Mouse (Mus musculus) CH12.LX (cell line): ENCODE results near the gene Mrtfb. TPM values are rescaled to one million over a fixed set of nuclear protein-coding genes. Genes with fewer than 3 reads are reported as not detected.

Source experiments
- DNase-seq: peaks from one replicate; pipeline ENCODE4 v3.0.0-alpha.2; 2013; ENCODE audit errors: extremely low read depth
- H3K27ac ChIP-seq: 2 replicates; pipeline ENCODE4 v1.5.1; 2012; ENCODE audit warnings: low read depth, mild to moderate bottlenecking, control low read depth, moderate library complexity; ENCODE audit not compliant: insufficient read depth
- H3K27me3 ChIP-seq: replicated peaks from 2 replicates; pipeline ENCODE3; 2012; ENCODE audit warnings: inconsistent platforms
- H3K36me3 ChIP-seq, 2 experiments: replicated peaks in 1 of 2; 2 replicates each; pipeline versions ENCODE3 to v1.6.1; 2012; ENCODE audit warnings: inconsistent platforms in 1 of 2, low read length in 1 of 2, mild to moderate bottlenecking in 1 of 2, mixed read lengths in 1 of 2, moderate library complexity in 1 of 2; ENCODE audit not compliant: control insufficient read depth in 1 of 2, insufficient read depth in 1 of 2
- H3K4me1 ChIP-seq, 2 experiments: 2 replicates each; pipeline ENCODE4 v1.6.1; 2012; ENCODE audit warnings: inconsistent platforms in 1 of 2, moderate library complexity in 1 of 2; ENCODE audit not compliant: insufficient read depth in 2 of 2, control insufficient read depth in 1 of 2
- H3K4me2 ChIP-seq: 2 replicates; pipeline ENCODE4 v1.6.1; 2012; ENCODE audit warnings: low read depth, mild to moderate bottlenecking, control low read depth; ENCODE audit not compliant: poor library complexity, insufficient read depth, severe bottlenecking
- H3K4me3 ChIP-seq, 3 experiments: fragments of 150-350 bp in 1 of 3; sonication (generic) in 1 of 3; replicated peaks in 1 of 3; 2 replicates each; pipeline versions ENCODE3 to v1.5.1; 2011 to 2012; ENCODE audit warnings: low read depth in 2 of 3, low read length in 2 of 3, mild to moderate bottlenecking in 2 of 3, moderate library complexity in 2 of 3, control low read depth in 1 of 3, improper control_type of control experiment in 1 of 3, inconsistent platforms in 1 of 3, mixed read lengths in 1 of 3; ENCODE audit not compliant: poor library complexity in 1 of 3
- H3K79me2 ChIP-seq: replicated peaks from 2 replicates; pipeline ENCODE4 v1.6.1; 2012; ENCODE audit warnings: mild to moderate bottlenecking, moderate library complexity; ENCODE audit not compliant: control insufficient read depth, poor library complexity, insufficient read depth, severe bottlenecking; ENCODE audit errors: extremely low read depth
- H3K9ac ChIP-seq: 2 replicates; pipeline ENCODE4 v1.6.1; 2012; ENCODE audit warnings: low read depth, mild to moderate bottlenecking, control low read depth, moderate library complexity; ENCODE audit not compliant: insufficient read depth
- H3K9me3 ChIP-seq: replicated peaks from 2 replicates; pipeline ENCODE3; 2012; ENCODE audit warnings: low read length, inconsistent platforms, mixed read lengths
- BHLHE40 ChIP-seq: IDR thresholded peaks from 2 replicates; pipeline ENCODE4 v1.6.1; 2011; ENCODE audit warnings: mild to moderate bottlenecking, low read depth, low read length, improper control_type of control experiment
- CHD1 ChIP-seq: IDR thresholded peaks from 2 replicates; pipeline ENCODE4 v1.6.1; 2012; ENCODE audit warnings: low read depth, low read length, improper control_type of control experiment, inconsistent platforms
- E2F4 ChIP-seq: IDR thresholded peaks from 2 replicates; pipeline ENCODE4 v1.6.1; 2011; ENCODE audit warnings: low read depth, low read length, improper control_type of control experiment; ENCODE audit not compliant: insufficient replicate concordance
- ELF1 ChIP-seq: IDR thresholded peaks from 2 replicates; pipeline ENCODE4 v1.6.1; 2014; ENCODE audit warnings: low read depth, mild to moderate bottlenecking, inconsistent platforms, low read length, improper control_type of control experiment
- EP300 ChIP-seq: IDR thresholded peaks from 2 replicates; pipeline ENCODE4 v1.6.1; 2011; ENCODE audit warnings: low read length, improper control_type of control experiment
- GABPA ChIP-seq: IDR thresholded peaks from 2 replicates; pipeline ENCODE4 v1.6.1; 2012; ENCODE audit warnings: low read depth, low read length, improper control_type of control experiment, inconsistent platforms; ENCODE audit not compliant: insufficient replicate concordance
- HCFC1 ChIP-seq: IDR thresholded peaks from 2 replicates; pipeline ENCODE4 v1.6.1; 2012; ENCODE audit warnings: low read depth, mild to moderate bottlenecking, inconsistent platforms, low read length, improper control_type of control experiment
- IRF4 ChIP-seq: IDR thresholded peaks from 2 replicates; pipeline ENCODE4 v1.6.1; 2014; ENCODE audit warnings: low read depth, mild to moderate bottlenecking, inconsistent platforms, low read length, improper control_type of control experiment
- JUND ChIP-seq: conservative IDR thresholded peaks from 2 replicates; pipeline ENCODE4 v1.6.1; 2011; ENCODE audit warnings: low read depth, low read length, improper control_type of control experiment
- KAT2A ChIP-seq: IDR thresholded peaks from 2 replicates; pipeline ENCODE4 v1.6.1; 2012; ENCODE audit warnings: low read length, improper control_type of control experiment, inconsistent platforms; ENCODE audit not compliant: insufficient replicate concordance
- MAX ChIP-seq: IDR thresholded peaks from 2 replicates; pipeline ENCODE4 v1.6.1; 2011; ENCODE audit warnings: low read length, improper control_type of control experiment
- MAZ ChIP-seq: IDR thresholded peaks from 2 replicates; pipeline ENCODE4 v1.6.1; 2012; ENCODE audit warnings: low read depth, mild to moderate bottlenecking, inconsistent platforms, low read length, improper control_type of control experiment, moderate library complexity
- POLR2AphosphoS2 ChIP-seq: IDR thresholded peaks from 2 replicates; pipeline ENCODE4 v1.6.1; 2011; ENCODE audit warnings: low read depth, low read length, improper control_type of control experiment
- RAD21 ChIP-seq: IDR thresholded peaks from 2 replicates; pipeline ENCODE4 v1.6.1; 2011; ENCODE audit warnings: low read depth, mild to moderate bottlenecking, low read length, improper control_type of control experiment, moderate library complexity
- SIN3A ChIP-seq: IDR thresholded peaks from 2 replicates; pipeline ENCODE4 v1.6.1; 2012; ENCODE audit warnings: low read length, improper control_type of control experiment, inconsistent platforms
- SMC3 ChIP-seq: IDR thresholded peaks from 2 replicates; pipeline ENCODE4 v1.6.1; 2011; ENCODE audit warnings: low read depth, low read length, improper control_type of control experiment
- TBP ChIP-seq: conservative IDR thresholded peaks from 2 replicates; pipeline ENCODE4 v1.6.1; 2011; ENCODE audit warnings: low read depth, low read length, improper control_type of control experiment
- TCF12 ChIP-seq: IDR thresholded peaks from 2 replicates; pipeline ENCODE4 v1.6.1; 2014; ENCODE audit warnings: low read depth, mild to moderate bottlenecking, inconsistent platforms, low read length, improper control_type of control experiment
- USF1 ChIP-seq: IDR thresholded peaks from 2 replicates; pipeline ENCODE4 v1.6.1; 2014; ENCODE audit warnings: low read depth, mild to moderate bottlenecking, inconsistent platforms, low read length, improper control_type of control experiment
- USF2 ChIP-seq: conservative IDR thresholded peaks from 2 replicates; pipeline ENCODE4 v1.6.1; 2011; ENCODE audit warnings: low read depth, low read length, improper control_type of control experiment
- ZKSCAN1 ChIP-seq: IDR thresholded peaks from 2 replicates; pipeline ENCODE4 v1.6.1; 2012; ENCODE audit warnings: low read depth, inconsistent platforms, low read length, improper control_type of control experiment, borderline replicate concordance
- ZMIZ1 ChIP-seq: IDR thresholded peaks from 2 replicates; pipeline ENCODE4 v1.6.1; 2012; ENCODE audit warnings: low read depth, mild to moderate bottlenecking, inconsistent platforms, low read length, improper control_type of control experiment
- dilution Hi-C: fragments of 300-500 bp; cut with MboI; formaldehyde crosslinking; loops from 2 replicates; pipeline ENCODE4 v1.14.3; 2020; ENCODE audit warnings: low sequenced_read_pairs; ENCODE audit not compliant: extremely low pct_unique_long_range_greater_than_20kb, extremely low pct_ligation_motif_present
- in situ Hi-C: fragments of 300-500 bp; cut with MboI; formaldehyde crosslinking; loops from 3 replicates; pipeline ENCODE4 v1.14.3; 2019; ENCODE audit warnings: low sequenced_read_pairs, low pct_ligation_motif_present, low pct_unique_long_range_greater_than_20kb, mixed read lengths
- polyA plus RNA-seq: library from polyadenylated mRNA; unstranded; fragments of >175 nt; gene quantifications from 2 replicates; pipeline ENCODE4 v1.2.1, GENCODE M21; 2012; ENCODE audit warnings: low read depth; ENCODE audit not compliant: insufficient read length
- total RNA-seq, 2 experiments: library from RNA; depleted of rRNA; stranded (reverse); fragments of 300-350 nt in 1 of 2; fragments of >200 nt in 1 of 2; gene quantifications; 2 replicates each; pipeline ENCODE4 v1.2.3; 2012 to 2014

Mrtfb gene
- total and polyA plus RNA-seq, 3 experiments, result 3.2 to 9.4 (median 4.4) TPM

DNA sequence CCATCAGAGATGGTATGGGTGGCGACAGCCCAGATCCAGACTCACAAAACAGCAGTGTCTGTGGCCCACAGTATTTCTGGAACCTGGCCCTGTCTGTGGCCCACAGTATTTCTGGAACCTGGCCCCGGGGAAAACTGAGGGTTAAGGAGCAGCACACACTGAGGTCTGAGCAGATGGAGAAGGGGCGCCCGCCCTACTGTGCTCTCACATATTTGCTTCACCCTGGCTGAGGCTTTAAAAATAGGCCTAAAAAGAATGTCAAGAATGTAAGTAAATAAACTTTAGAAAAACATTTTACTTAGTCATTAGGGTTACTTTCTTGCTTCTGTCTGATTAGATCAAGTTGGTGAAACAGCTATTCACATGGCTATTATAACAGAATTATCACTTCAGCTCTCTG is 131.0 kb downstream of the Mrtfb start:
- no peaks in the 10 kb centered on the region for H3K4me1 ChIP-seq
- H3K9ac ChIP-seq, result no peak overlapping the region
- peaks cover 9 to 57% of the 10 kb centered on the region in 2 experiments for H3K36me3 ChIP-seq
- H3K27me3 ChIP-seq, result no peaks in the 10 kb centered on the region
- TF ChIP-seq SMC3 (no peak), ZMIZ1 (no peak), EP300 (no peak), USF2 (no peak), ELF1 (no peak), SIN3A (no peak), RAD21 (no peak), E2F4 (no peak), CHD1 (no peak), TCF12 (no peak), BHLHE40 (no peak), MAZ (no peak), IRF4 (no peak), TBP (no peak)
- TF ChIP-seq, all 38 proteins: peak for 0
- H3K9me3 ChIP-seq, result no peaks in the 10 kb centered on the region
- in situ Hi-C loops (no loop called here), dilution Hi-C loops (no loop called here)
- H3K4me2 ChIP-seq, result no peak overlapping the region
- H3K27ac ChIP-seq, result no peak overlapping the region
- DNase-seq, result no peak
- H3K4me3 ChIP-seq, result no peak overlapping the region
- no peaks in the 10 kb centered on the region for H3K79me2 ChIP-seq

DNA sequence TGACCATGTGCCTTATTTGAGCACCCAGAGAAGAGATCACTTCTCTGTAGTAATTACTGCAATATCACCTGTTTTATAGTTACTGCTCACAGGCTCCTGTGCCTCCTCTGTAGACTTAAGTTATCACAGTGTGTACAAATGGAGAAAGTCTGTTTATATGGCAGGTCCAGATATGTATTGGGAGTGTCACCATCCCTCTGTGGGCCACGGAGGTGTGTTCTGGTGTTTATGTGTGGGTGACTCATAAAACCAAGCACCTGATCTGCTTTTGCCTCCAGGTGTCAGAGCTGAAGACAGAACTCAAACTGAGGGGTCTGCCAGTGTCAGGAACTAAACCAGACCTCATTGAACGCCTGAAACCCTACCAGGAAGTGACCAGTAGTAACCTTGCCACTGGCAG is 144.1 kb downstream of the Mrtfb start:
- no peaks in the 10 kb centered on the region for H3K27me3 ChIP-seq
- no peak overlapping the region for H3K9ac ChIP-seq
- H3K4me2 ChIP-seq, result no peak overlapping the region
- dilution Hi-C loops, result no loop called here
- no peak for TF ChIP-seq POLR2AphosphoS2
- TF ChIP-seq, all 38 proteins: peak for 0
- no peaks in the 10 kb centered on the region for H3K79me2 ChIP-seq
- DNase-seq, result no peak
- H3K27ac ChIP-seq, result no peak overlapping the region
- no peaks in the 10 kb centered on the region for H3K9me3 ChIP-seq
- no peak overlapping the region for H3K4me3 ChIP-seq
- H3K36me3 ChIP-seq, result peaks cover 44 to 85% of the 10 kb centered on the region in 2 experiments
- no peaks in the 10 kb centered on the region for H3K4me1 ChIP-seq
- in situ Hi-C loops, result loop anchor here (10.0 kb wide), 2 partner anchors 256 to 286 kb away; no protein-coding TSS in a partner anchor

DNA sequence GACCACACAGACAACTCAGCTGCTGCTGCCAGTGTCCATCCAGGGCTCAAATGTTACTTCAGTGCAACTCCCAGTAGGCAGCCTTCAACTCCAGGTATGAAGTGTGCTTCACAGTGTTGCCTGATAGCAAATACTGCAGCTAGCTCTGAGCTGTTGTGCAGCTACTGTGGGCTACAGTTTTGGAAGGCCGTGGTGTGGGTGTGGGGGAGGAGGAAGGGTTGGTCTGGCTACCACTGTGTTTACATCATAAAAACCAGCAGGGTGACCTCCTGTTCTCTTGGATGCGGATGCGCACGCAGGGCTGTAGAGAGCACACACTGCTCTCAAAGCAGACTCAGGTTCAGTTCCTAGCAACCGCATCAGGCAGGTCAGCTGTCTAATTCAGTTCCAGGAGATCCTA is 145.3 kb downstream of the Mrtfb start:
- H3K36me3 ChIP-seq, result peaks cover 45 to 85% of the 10 kb centered on the region in 2 experiments
- dilution Hi-C loops, result no loop called here

More for the DNA sequence above, 145.3 kb downstream of the Mrtfb start:
- Histone ChIP-seq H3K27me3 (no peaks in the 10 kb centered on the region), H3K4me1 (no peaks in the 10 kb centered on the region), H3K27ac (no peak overlapping the region), H3K9me3 (no peaks in the 10 kb centered on the region), H3K4me2 (no peak overlapping the region), H3K9ac (no peak overlapping the region), H3K79me2 (no peaks in the 10 kb centered on the region), H3K4me3 (no peak overlapping the region)
- no peak for DNase-seq
- TF ChIP-seq HCFC1 (no peak), ZMIZ1 (no peak), GABPA (no peak), CHD1 (no peak), ZKSCAN1 (no peak), MAX (no peak), USF1 (no peak), JUND (no peak), TCF12 (no peak), KAT2A (no peak), MAZ (no peak)
- in situ Hi-C loops, result loop anchor here (10.0 kb wide), 2 partner anchors 257 to 287 kb away; no protein-coding TSS in a partner anchor
